Comparison of ENCODE assay signal across 35 mouse cellular contexts in the genomic region with DNA sequence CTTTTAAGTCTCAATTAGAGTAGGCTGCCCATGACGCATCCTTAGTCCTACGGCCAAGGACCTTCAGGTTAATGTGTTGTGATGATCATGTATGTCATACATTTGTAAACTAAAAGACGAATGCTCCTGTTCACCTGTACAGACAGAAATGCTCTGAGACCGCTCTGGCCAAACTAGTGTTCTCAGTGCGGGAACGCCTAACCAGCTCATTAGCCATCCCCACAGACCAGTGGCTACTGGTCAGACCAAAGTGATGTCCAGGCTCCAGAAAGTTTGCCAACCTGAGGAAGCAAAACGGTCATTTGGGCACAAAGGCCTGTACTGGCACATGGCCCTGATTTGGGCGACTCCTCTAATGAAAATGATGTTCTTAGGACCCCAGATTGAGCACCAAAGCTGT.
"Had no signal": no experiment of that assay in that cellular context is flagged by ENCODE, and none has a peak within 500 bp of the region (broad histone marks: within the 10 kb centered on the region; RNA-seq: fewer than 3 reads in every experiment).

No protein-coding gene starts in this region.

- H3K4me2 ChIP-seq: heart, embryonic 11.5 days; heart, embryonic 12.5 days; heart, embryonic 13.5 days; heart, embryonic 15.5 days; hindbrain, embryonic 12.5 days; hindbrain, embryonic 13.5 days; hindbrain, embryonic 14.5 days; hindbrain, embryonic 15.5 days; intestine, embryonic 15.5 days; kidney, embryonic 15.5 days had no signal

- H3K4me3 ChIP-seq: heart, embryonic 10.5 days; heart, embryonic 12.5 days; heart, embryonic 13.5 days; heart, embryonic 15.5 days; hindbrain, embryonic 10.5 days; hindbrain, embryonic 12.5 days; hindbrain, embryonic 13.5 days; hindbrain, embryonic 15.5 days; intestine, embryonic 15.5 days; kidney, embryonic 15.5 days; layer of hippocampus, adult 2 months had no signal

- H3K27me3 ChIP-seq: heart, embryonic 12.5 days; heart, embryonic 15.5 days; hindbrain, embryonic 12.5 days; hindbrain, embryonic 13.5 days; hindbrain, embryonic 15.5 days; intestine, embryonic 15.5 days; kidney, embryonic 15.5 days had no signal

- H3K36me3 ChIP-seq: heart, embryonic 10.5 days; heart, embryonic 12.5 days; heart, embryonic 13.5 days; heart, embryonic 15.5 days; hindbrain, embryonic 10.5 days; hindbrain, embryonic 12.5 days; hindbrain, embryonic 13.5 days; hindbrain, embryonic 15.5 days; intestine, embryonic 15.5 days; kidney, embryonic 15.5 days had no signal

- ATAC-seq: hindbrain, embryonic 16.5 days; hindbrain, postnatal 0 days; inflammation-experienced regulatory T-cells, adult 6 months; intestine, embryonic 15.5 days; intestine, embryonic 16.5 days; intestine, postnatal 0 days had no signal

- H3K9me3 ChIP-seq: heart, embryonic 10.5 days; heart, embryonic 12.5 days; heart, embryonic 13.5 days; heart, embryonic 15.5 days; hindbrain, embryonic 10.5 days; hindbrain, embryonic 12.5 days; hindbrain, embryonic 13.5 days; hindbrain, embryonic 15.5 days; intestine, embryonic 15.5 days; kidney, embryonic 15.5 days had no signal

- H3K9ac ChIP-seq: heart, embryonic 12.5 days; heart, embryonic 13.5 days; heart, embryonic 15.5 days; hindbrain, embryonic 12.5 days; hindbrain, embryonic 13.5 days; hindbrain, embryonic 14.5 days; hindbrain, embryonic 15.5 days; intestine, embryonic 15.5 days; kidney, embryonic 15.5 days had no signal

- H3K27ac ChIP-seq: heart, embryonic 10.5 days; heart, embryonic 13.5 days; heart, embryonic 15.5 days; hindbrain, embryonic 10.5 days; hindbrain, embryonic 12.5 days; hindbrain, embryonic 13.5 days; hindbrain, embryonic 14.5 days; hindbrain, embryonic 15.5 days; hindbrain, postnatal 0 days; intestine, embryonic 15.5 days; kidney, embryonic 15.5 days; kidney, postnatal 0 days; layer of hippocampus, adult 2 months had no signal

- DNase-seq: heart, postnatal 10 days; heart, postnatal 14 days; heart, postnatal 36 days; heart, postnatal 4 days; kidney, adult 11 months; kidney, adult 18-20 months; kidney, adult 2 months; kidney, adult 8-10 months; kidney, adult 9 months; kidney, postnatal 10 days; kidney, postnatal 14 days; kidney, postnatal 25 days; kidney, postnatal 36 days; kidney, postnatal 4 days; layer of hippocampus, adult 9-11 months; layer of hippocampus, postnatal 36 days had no signal
